Mouse (Mus musculus): ENCODE data around the gene Lrrc52.

GRCm38 (mm10) chr1:167487933-167488332 is 21.4 kb upstream of the Lrrc52 start:
- no peak for TF ChIP-seq CTCF (IDR thresholded peaks at IDR 0.05; ENCODE audit: insufficient read depth, low read length)
- TF ChIP-seq POLR2A (IDR thresholded peaks at IDR 0.05; ENCODE audit: borderline replicate concordance, extremely low read depth, low read depth, low read length), result no peak

Data from lung, adult 2 months (tissue).